Mouse (Mus musculus): ENCODE measurements around the gene Ggt5. TPM values are rescaled to one million over a fixed set of nuclear protein-coding genes. Genes with fewer than 3 reads are reported as not detected.
"Not testable (repeated sequence)": the region's sequence is repeated elsewhere in the genome, so short reads cannot be mapped to it uniquely, and the experiment has no call there.

Ggt5 gene
- polyA plus RNA-seq, 1 experiment from 2014 or later = 1.7 TPM

GRCm38 (mm10) chr10:75559676-75560548 lies 29.2 kb upstream of the Ggt5 start, which contains the start of gene Lrrc75b:
Lrrc75b (minus strand) TSS chr10:75560330.
- peaks cover 55% of the 10 kb centered on the region for H3K27me3 ChIP-seq
- peaks cover 36% of the 10 kb centered on the region for H3K4me1 ChIP-seq
- H3K4me2 ChIP-seq (replicated peaks) = peak within 1 kb of the TSS; percentile 94
- 1% methylated on average over 69 of the region's 75 CpGs for WGBS
- H3K9ac ChIP-seq (replicated peaks) = peak within 1 kb of the TSS; percentile 77
- H3K27ac ChIP-seq (replicated peaks) = peak within 1 kb of the TSS; percentile 82
- no peaks in the 10 kb centered on the region for H3K9me3 ChIP-seq
- no peaks in the 10 kb centered on the region for H3K36me3 ChIP-seq
- peak; percentile 53; the same call in 1 of the 2 replicates for ATAC-seq (ENCODE audit: low FRiP score, low read depth)
- H3K4me3 ChIP-seq = peak within 1 kb of the TSS; percentile 63

DNA sequence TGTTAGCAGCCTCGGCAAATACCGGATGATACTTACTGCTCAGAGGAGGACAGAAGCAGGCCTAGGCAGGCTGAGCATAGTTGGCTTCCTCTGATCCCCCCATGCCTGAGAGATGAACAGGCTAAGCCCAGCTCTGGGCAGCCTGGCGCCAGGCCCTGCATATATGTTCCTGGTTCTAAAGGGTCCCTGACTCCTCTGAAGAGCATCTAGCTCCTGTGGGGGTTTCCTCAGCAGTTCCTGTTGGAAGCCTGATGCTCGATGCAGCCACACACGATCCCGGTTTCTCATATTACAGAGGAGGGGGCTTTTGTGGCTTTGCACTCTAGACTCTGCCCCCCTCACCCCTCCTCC lies 28.6 kb upstream of the Ggt5 start:
- Histone ChIP-seq H3K36me3 (no peaks in the 10 kb centered on the region), H3K9me3 (no peaks in the 10 kb centered on the region), H3K4me3 (peak overlapping the region; percentile 63), H3K4me1 (peaks cover 36% of the 10 kb centered on the region), H3K9ac (replicated peaks) (peak overlapping the region; percentile 77; the same call in 1 of the 2 replicates), H3K27ac (replicated peaks) (peak overlapping the region; percentile 82; the same call in 1 of the 2 replicates), H3K4me2 (replicated peaks) (peak overlapping the region; percentile 94), H3K27me3 (peaks cover 55% of the 10 kb centered on the region)
- peak; percentile 10; the same call in 1 of the 2 replicates for ATAC-seq (ENCODE audit: low FRiP score, low read depth)
- WGBS = 11% methylated on average over 6 of the region's 6 CpGs

GRCm38 (mm10) chr10:75561071-75561654 lies 28.0 kb upstream of the Ggt5 start, which contains the start of gene Ggt1:
Ggt1 (plus strand) TSS chr10:75561604.
- peaks cover 30% of the 10 kb centered on the region for H3K4me1 ChIP-seq
- H3K36me3 ChIP-seq = no peaks in the 10 kb centered on the region
- H3K4me2 ChIP-seq (replicated peaks) = peak within 1 kb of the TSS; percentile 94
- peak within 1 kb of the TSS; percentile 82; the same call in 1 of the 2 replicates for H3K27ac ChIP-seq (replicated peaks)
- WGBS = 56% methylated on average over 10 of the region's 10 CpGs
- no peak for ATAC-seq (ENCODE audit: low FRiP score, low read depth)
- H3K4me3 ChIP-seq = peak within 1 kb of the TSS; percentile 63; the same call in 1 of the 2 replicates
- no peaks in the 10 kb centered on the region for H3K9me3 ChIP-seq
- H3K27me3 ChIP-seq = peaks cover 55% of the 10 kb centered on the region
- H3K9ac ChIP-seq (replicated peaks) = peak within 1 kb of the TSS; percentile 77; the same call in 1 of the 2 replicates

DNA sequence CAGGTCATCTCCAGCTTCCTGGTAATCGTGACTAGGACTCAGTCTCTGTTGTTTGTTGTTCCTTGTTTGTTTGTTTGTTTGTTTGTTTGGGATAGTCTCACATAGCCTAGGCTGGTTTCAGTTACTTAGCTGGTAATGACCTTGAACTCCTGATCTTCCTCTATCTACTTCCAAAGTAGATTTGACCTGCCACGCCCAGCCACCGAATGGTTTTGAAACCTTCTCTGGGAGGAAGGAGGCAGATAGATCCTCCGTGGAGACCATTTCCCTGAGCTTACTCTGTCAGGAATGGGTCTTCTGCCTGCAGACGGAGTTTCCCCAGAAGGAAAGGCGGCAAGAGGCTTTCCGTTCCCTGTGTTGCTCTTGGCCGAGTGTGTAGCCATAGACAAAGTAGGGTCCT lies 26.5 kb upstream of the Ggt5 start:
- H3K27me3 ChIP-seq = peaks cover 50% of the 10 kb centered on the region
- 87% methylated on average over 8 of the region's 8 CpGs for WGBS
- H3K4me3 ChIP-seq = no peak overlapping the region
- H3K4me1 ChIP-seq = peaks cover 19% of the 10 kb centered on the region
- no peak overlapping the region for H3K27ac ChIP-seq (replicated peaks)
- no peak overlapping the region for H3K4me2 ChIP-seq (replicated peaks)
- no peak overlapping the region for H3K9ac ChIP-seq (replicated peaks)
- H3K9me3 ChIP-seq = no peaks in the 10 kb centered on the region
- no peak for ATAC-seq (ENCODE audit: low FRiP score, low read depth)
- H3K36me3 ChIP-seq = no peaks in the 10 kb centered on the region

DNA sequence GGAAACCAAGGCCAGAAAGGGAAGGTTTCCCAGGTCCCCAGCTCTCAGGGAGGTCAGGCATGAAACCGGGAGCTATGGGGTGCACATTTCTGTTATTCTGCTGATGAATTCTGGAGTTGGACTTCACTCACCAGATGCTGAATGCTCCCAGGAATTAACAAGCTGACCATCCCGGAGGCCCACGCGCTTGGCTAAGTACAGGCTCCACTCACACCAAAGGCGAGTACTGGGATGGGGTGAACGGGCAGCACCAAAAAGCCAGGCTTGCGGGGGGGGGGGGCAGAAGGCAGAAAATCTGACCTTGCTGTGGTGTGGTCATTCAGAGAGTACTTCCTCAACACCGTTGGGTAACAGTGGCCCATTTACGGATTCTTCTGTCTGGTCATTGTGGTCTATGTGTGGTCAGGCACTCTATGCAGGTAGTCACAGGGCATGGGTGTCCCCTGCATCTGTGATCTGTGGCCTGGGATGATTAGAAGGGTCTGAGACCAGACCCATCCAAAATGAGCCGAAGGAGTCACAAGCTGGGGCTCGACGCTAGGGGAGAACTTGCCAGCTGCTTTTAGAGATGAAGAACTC lies 24.4 kb upstream of the Ggt5 start:
- peaks cover 50% of the 10 kb centered on the region for H3K27me3 ChIP-seq
- WGBS = 84% methylated on average over 12 of the region's 12 CpGs

DNA sequence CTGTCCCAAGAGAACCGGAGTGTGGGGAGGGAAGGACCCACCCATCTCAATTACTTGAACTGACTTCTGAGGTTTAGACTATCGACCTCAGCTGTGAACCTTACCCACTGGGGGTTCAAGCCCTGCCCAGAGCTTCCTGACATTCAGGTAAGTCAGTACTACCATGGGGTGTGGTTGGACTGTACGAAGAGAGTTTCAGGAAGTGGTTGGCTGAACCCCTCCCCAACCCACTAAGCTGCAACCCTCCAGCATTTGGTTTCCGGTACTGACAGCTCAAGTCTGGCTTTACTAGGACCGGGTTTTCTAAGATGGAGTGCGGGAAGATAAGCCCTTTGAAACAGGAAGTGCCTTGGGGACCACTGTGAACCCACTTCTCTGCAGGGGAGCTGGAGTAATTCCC lies 23.7 kb upstream of the Ggt5 start:
- H3K4me2 ChIP-seq (replicated peaks) = no peak overlapping the region
- H3K36me3 ChIP-seq = no peaks in the 10 kb centered on the region
- peaks cover 43% of the 10 kb centered on the region for H3K27me3 ChIP-seq
- H3K9me3 ChIP-seq = no peaks in the 10 kb centered on the region
- ATAC-seq (ENCODE audit: low FRiP score, low read depth) = no peak
- no peak overlapping the region for H3K4me3 ChIP-seq
- H3K4me1 ChIP-seq = peaks cover 4% of the 10 kb centered on the region; the same call in 1 of the 2 replicates
- 78% methylated on average over 6 of the region's 6 CpGs for whole genome bisulfite sequencing
- H3K27ac ChIP-seq (replicated peaks) = no peak overlapping the region
- H3K9ac ChIP-seq (replicated peaks) = no peak overlapping the region

More for the DNA sequence above, 24.4 kb upstream of the Ggt5 start:
- Histone ChIP-seq H3K9ac (replicated peaks) (no peak overlapping the region), H3K9me3 (no peaks in the 10 kb centered on the region), H3K36me3 (no peaks in the 10 kb centered on the region), H3K4me3 (no peak overlapping the region), H3K4me2 (replicated peaks) (no peak overlapping the region), H3K4me1 (peaks cover 8% of the 10 kb centered on the region), H3K27ac (replicated peaks) (no peak overlapping the region)
- no peak for ATAC-seq (ENCODE audit: low FRiP score, low read depth)

GRCm38 (mm10) chr10:75565906-75566305 lies 23.2 kb upstream of the Ggt5 start:
- Histone ChIP-seq H3K36me3 (no peaks in the 10 kb centered on the region), H3K4me3 (no peak overlapping the region), H3K9me3 (no peaks in the 10 kb centered on the region), H3K9ac (replicated peaks) (no peak overlapping the region), H3K4me1 (no peaks in the 10 kb centered on the region), H3K27me3 (peaks cover 38% of the 10 kb centered on the region), H3K4me2 (replicated peaks) (no peak overlapping the region), H3K27ac (replicated peaks) (no peak overlapping the region)
- no peak for ATAC-seq (ENCODE audit: low FRiP score, low read depth)
- WGBS = 87% methylated on average over 7 of the region's 7 CpGs

- Histone ChIP-seq H3K27ac (replicated peaks) (no peak overlapping the region), H3K9me3 (no peaks in the 10 kb centered on the region), H3K4me1 (no peaks in the 10 kb centered on the region), H3K9ac (replicated peaks) (no peak overlapping the region), H3K4me3 (no peak overlapping the region), H3K4me2 (replicated peaks) (no peak overlapping the region), H3K27me3 (peaks cover 34% of the 10 kb centered on the region), H3K36me3 (no peaks in the 10 kb centered on the region)
- ATAC-seq (ENCODE audit: low FRiP score, low read depth) = no peak
- 89% methylated on average over 5 of the region's 5 CpGs for WGBS
These were observed 22.8 kb upstream of the Ggt5 start for GRCm38 (mm10) chr10:75566321-75566720.

GRCm38 (mm10) chr10:75566765-75567164 lies 22.4 kb upstream of the Ggt5 start:
- not testable (repeated sequence) for H3K4me2 ChIP-seq (replicated peaks); H3K36me3 ChIP-seq; ATAC-seq (ENCODE audit: low FRiP score, low read depth); H3K4me1 ChIP-seq; H3K9ac ChIP-seq (replicated peaks); H3K27ac ChIP-seq (replicated peaks); H3K4me3 ChIP-seq; H3K9me3 ChIP-seq
- 87% methylated on average over 2 of the region's 2 CpGs for WGBS
- peaks cover 30% of the 10 kb centered on the region for H3K27me3 ChIP-seq

DNA sequence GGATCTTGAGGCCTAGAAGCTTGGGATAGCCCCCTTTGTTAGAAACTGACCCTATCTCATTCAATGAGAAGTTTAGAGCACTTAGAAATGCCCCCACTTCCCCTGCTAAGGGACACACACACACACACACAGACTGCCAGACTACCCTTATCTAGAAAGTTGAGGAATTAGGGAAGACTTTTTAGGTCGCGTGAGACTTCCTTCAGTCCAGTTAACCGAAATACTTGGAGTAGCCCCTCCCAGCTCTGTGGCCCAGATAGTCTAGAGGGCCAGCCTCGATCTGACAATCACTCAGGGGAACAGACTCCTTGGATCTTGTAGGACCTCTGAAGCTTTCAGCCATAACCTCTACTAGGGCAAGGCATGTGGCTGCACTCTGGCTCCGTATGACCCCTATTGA lies 21.1 kb upstream of the Ggt5 start:
- H3K4me2 ChIP-seq (replicated peaks) = no peak overlapping the region
- H3K27ac ChIP-seq (replicated peaks) = no peak overlapping the region
- no peak for ATAC-seq (ENCODE audit: low FRiP score, low read depth)
- H3K9me3 ChIP-seq = no peaks in the 10 kb centered on the region
- H3K4me3 ChIP-seq = no peak overlapping the region
- no peak overlapping the region for H3K9ac ChIP-seq (replicated peaks)
- H3K4me1 ChIP-seq = no peaks in the 10 kb centered on the region
- no peaks in the 10 kb centered on the region for H3K36me3 ChIP-seq
- peaks cover 23% of the 10 kb centered on the region for H3K27me3 ChIP-seq
- WGBS = 45% methylated on average over 5 of the region's 5 CpGs

- no peak overlapping the region for H3K4me2 ChIP-seq (replicated peaks)
- no peaks in the 10 kb centered on the region for H3K36me3 ChIP-seq
- ATAC-seq (ENCODE audit: low FRiP score, low read depth) = no peak
- no peak overlapping the region for H3K27ac ChIP-seq (replicated peaks)
- no peaks in the 10 kb centered on the region for H3K4me1 ChIP-seq
- H3K9ac ChIP-seq (replicated peaks) = no peak overlapping the region
- WGBS = 6% methylated on average over 11 of the region's 11 CpGs
- peaks cover 20% of the 10 kb centered on the region for H3K27me3 ChIP-seq
- H3K4me3 ChIP-seq = no peak overlapping the region
- H3K9me3 ChIP-seq = no peaks in the 10 kb centered on the region
These were observed 20.7 kb upstream of the Ggt5 start for GRCm38 (mm10) chr10:75568441-75568840.

GRCm38 (mm10) chr10:75568851-75569250 lies 20.3 kb upstream of the Ggt5 start:
- H3K4me2 ChIP-seq (replicated peaks) = no peak overlapping the region
- H3K4me3 ChIP-seq = no peak overlapping the region
- no peaks in the 10 kb centered on the region for H3K9me3 ChIP-seq
- no peaks in the 10 kb centered on the region for H3K36me3 ChIP-seq
- peaks cover 16% of the 10 kb centered on the region for H3K27me3 ChIP-seq
- H3K4me1 ChIP-seq = no peaks in the 10 kb centered on the region
- ATAC-seq (ENCODE audit: low FRiP score, low read depth) = no peak
- H3K9ac ChIP-seq (replicated peaks) = no peak overlapping the region
- no peak overlapping the region for H3K27ac ChIP-seq (replicated peaks)
- 18% methylated on average over 4 of the region's 4 CpGs for WGBS

Data from midbrain, embryonic 12.5 days (tissue).